Mouse (Mus musculus): Measurements from ENCODE around the gene Mcl1. TPM values are rescaled to one million over a fixed set of nuclear protein-coding genes. Genes with fewer than 3 reads are reported as not detected.

The Mcl1 gene
- polyA plus RNA-seq, 1 experiment, result 45.4 TPM

DNA sequence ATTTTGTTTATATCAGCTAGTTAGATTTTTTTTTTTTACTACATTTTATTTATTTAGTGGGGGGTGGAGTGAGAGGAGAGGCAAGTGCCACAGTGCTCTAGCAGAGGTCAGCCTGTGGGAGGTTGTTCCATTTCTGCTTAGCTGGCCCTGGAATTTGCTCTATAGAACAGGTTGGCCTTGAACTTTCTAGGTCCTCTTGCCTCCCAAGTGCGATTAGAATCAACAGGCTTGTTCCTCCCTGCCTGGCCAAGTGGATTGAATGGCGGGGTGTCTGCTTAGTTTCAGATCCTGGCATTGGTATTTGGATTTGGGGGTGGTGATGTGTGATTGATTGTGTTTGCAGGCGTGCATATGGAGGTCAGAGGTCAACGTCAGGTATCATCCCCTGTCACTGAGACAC is 22.5 kb upstream of the Mcl1 start:
- Histone ChIP-seq H3K27ac (ENCODE audit: insufficient read depth, low read length) (no peak overlapping the region), H3K27me3 (ENCODE audit: control insufficient read depth, insufficient read depth, low read length) (no peaks in the 10 kb centered on the region), H3K4me1 (ENCODE audit: control insufficient read depth, insufficient read depth, low read length) (no peaks in the 10 kb centered on the region), H3K4me3 (replicated peaks; ENCODE audit: insufficient read depth, low read depth, low read length) (no peak overlapping the region)
- no peak for DNase-seq
- WGBS, result 82% methylated on average over 4 of the region's 4 CpGs
- TF ChIP-seq CTCF (IDR thresholded peaks at IDR 0.05; ENCODE audit: borderline replicate concordance, insufficient read depth, low read depth, low read length), result no peak
- TF ChIP-seq POLR2A (IDR thresholded peaks at IDR 0.05; ENCODE audit: borderline replicate concordance, insufficient read depth, low read length), result no peak

GRCm38 (mm10) chr3:95639694-95640093 is 18.9 kb upstream of the Mcl1 start:
- Histone ChIP-seq H3K4me1 (ENCODE audit: control insufficient read depth, insufficient read depth, low read length) (no peaks in the 10 kb centered on the region), H3K27ac (ENCODE audit: insufficient read depth, low read length) (no peak overlapping the region), H3K27me3 (ENCODE audit: control insufficient read depth, insufficient read depth, low read length) (no peaks in the 10 kb centered on the region), H3K4me3 (replicated peaks; ENCODE audit: insufficient read depth, low read depth, low read length) (no peak overlapping the region)
- TF ChIP-seq CTCF (IDR thresholded peaks at IDR 0.05; ENCODE audit: borderline replicate concordance, insufficient read depth, low read depth, low read length) (0 out of 2 replicates have a peak, but pooled peaks have one; percentile 14), POLR2A (IDR thresholded peaks at IDR 0.05; ENCODE audit: borderline replicate concordance, insufficient read depth, low read length) (no peak)
- WGBS, result 88% methylated on average over 1 of the region's 1 CpGs
- no peak for DNase-seq

- no peak overlapping the region for H3K4me3 ChIP-seq (replicated peaks; ENCODE audit: insufficient read depth, low read depth, low read length)
- no peaks in the 10 kb centered on the region for H3K27me3 ChIP-seq (ENCODE audit: control insufficient read depth, insufficient read depth, low read length)
- TF ChIP-seq POLR2A (IDR thresholded peaks at IDR 0.05; ENCODE audit: borderline replicate concordance, insufficient read depth, low read length) (no peak), CTCF (IDR thresholded peaks at IDR 0.05; ENCODE audit: borderline replicate concordance, insufficient read depth, low read depth, low read length) (no peak)
- H3K27ac ChIP-seq (ENCODE audit: insufficient read depth, low read length), result no peak overlapping the region
- no peaks in the 10 kb centered on the region for H3K4me1 ChIP-seq (ENCODE audit: control insufficient read depth, insufficient read depth, low read length)
- no peak for DNase-seq
- 88% methylated on average over 7 of the region's 7 CpGs for whole genome bisulfite sequencing
These were observed 15.5 kb upstream of the Mcl1 start for GRCm38 (mm10) chr3:95643097-95643496.

- Histone ChIP-seq H3K27ac (ENCODE audit: insufficient read depth, low read length) (no peak overlapping the region), H3K4me3 (replicated peaks; ENCODE audit: insufficient read depth, low read depth, low read length) (no peak overlapping the region), H3K27me3 (ENCODE audit: control insufficient read depth, insufficient read depth, low read length) (no peaks in the 10 kb centered on the region), H3K4me1 (ENCODE audit: control insufficient read depth, insufficient read depth, low read length) (no peaks in the 10 kb centered on the region)
- DNase-seq, result no peak
- TF ChIP-seq POLR2A (IDR thresholded peaks at IDR 0.05; ENCODE audit: borderline replicate concordance, insufficient read depth, low read length) (no peak), CTCF (IDR thresholded peaks at IDR 0.05; ENCODE audit: borderline replicate concordance, insufficient read depth, low read depth, low read length) (no peak)
- WGBS, result 68% methylated on average over 10 of the region's 10 CpGs
These were observed 13.0 kb upstream of the Mcl1 start for GRCm38 (mm10) chr3:95645313-95646235.

DNA sequence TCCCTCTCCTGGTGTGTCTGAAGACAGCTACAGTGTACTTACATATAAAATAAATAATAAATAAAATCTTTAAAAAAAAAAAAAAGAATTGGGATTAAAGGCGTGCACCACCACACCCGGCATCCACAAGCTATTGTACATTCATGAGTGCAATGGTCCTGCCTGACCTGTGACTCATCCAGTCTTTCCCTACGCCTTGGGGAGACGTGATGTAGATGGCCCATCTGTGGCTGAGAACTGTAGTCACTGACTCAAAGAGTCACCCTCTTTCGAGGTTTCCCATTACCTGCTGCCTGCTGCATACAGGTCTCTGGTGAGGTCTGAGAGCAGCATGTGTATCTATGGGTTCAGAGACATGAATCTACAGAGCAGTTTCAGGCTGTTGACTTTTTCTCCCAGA is 10.6 kb upstream of the Mcl1 start:
- WGBS, result 90% methylated on average over 5 of the region's 5 CpGs
- H3K27ac ChIP-seq (ENCODE audit: insufficient read depth, low read length), result no peak overlapping the region
- no peak for DNase-seq
- no peak overlapping the region for H3K4me3 ChIP-seq (replicated peaks; ENCODE audit: insufficient read depth, low read depth, low read length)
- H3K27me3 ChIP-seq (ENCODE audit: control insufficient read depth, insufficient read depth, low read length), result no peaks in the 10 kb centered on the region
- TF ChIP-seq POLR2A (IDR thresholded peaks at IDR 0.05; ENCODE audit: borderline replicate concordance, insufficient read depth, low read length) (no peak), CTCF (IDR thresholded peaks at IDR 0.05; ENCODE audit: borderline replicate concordance, insufficient read depth, low read depth, low read length) (no peak)
- H3K4me1 ChIP-seq (ENCODE audit: control insufficient read depth, insufficient read depth, low read length), result no peaks in the 10 kb centered on the region

DNA sequence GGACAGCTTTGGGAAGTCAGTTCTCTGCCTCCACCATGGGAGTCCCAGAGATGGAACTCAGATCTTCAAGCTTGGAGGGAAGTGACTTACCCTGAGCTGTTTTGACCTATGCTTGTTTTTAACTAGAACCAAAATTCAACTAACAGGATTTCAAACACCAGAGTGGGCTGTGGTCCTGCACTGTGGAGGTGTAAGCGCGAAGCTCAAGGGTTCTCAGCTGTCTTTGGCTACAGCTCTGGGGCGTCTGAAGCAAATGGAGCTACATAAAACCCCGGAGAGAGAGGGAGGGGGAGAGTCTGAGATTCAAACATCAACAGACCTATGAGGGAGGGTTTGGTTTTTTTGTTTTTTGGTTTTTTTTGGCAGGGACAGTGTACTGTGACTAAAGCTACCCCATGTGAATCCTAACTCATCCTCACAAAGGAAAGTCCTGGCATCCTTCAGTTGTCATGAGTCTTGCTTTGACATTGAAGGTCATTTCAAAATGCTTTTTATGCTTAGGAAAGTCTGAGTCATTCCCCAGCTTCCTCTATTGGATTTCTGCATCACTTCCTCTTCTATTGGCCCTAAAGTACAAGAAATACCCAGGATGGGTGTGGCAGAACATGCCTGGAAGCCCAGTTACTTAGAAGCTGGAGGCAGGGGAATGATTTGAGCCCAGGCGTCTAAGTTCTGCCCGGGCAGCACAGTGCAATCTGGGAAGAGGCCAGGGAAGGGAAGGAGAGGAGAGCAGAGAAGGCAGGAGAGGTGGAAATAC is 8.1 kb upstream of the Mcl1 start:
- TF ChIP-seq POLR2A (IDR thresholded peaks at IDR 0.05; ENCODE audit: borderline replicate concordance, insufficient read depth, low read length), result no peak
- no peak for TF ChIP-seq CTCF (IDR thresholded peaks at IDR 0.05; ENCODE audit: borderline replicate concordance, insufficient read depth, low read depth, low read length)
- no peaks in the 10 kb centered on the region for H3K4me1 ChIP-seq (ENCODE audit: control insufficient read depth, insufficient read depth, low read length)
- WGBS, result 63% methylated on average over 6 of the region's 6 CpGs
- H3K27me3 ChIP-seq (ENCODE audit: control insufficient read depth, insufficient read depth, low read length), result no peaks in the 10 kb centered on the region
- no peak overlapping the region for H3K4me3 ChIP-seq (replicated peaks; ENCODE audit: insufficient read depth, low read depth, low read length)
- peak overlapping the region; percentile 52; the same call in 1 of the 2 replicates for H3K27ac ChIP-seq (ENCODE audit: insufficient read depth, low read length)
- no peak for DNase-seq

GRCm38 (mm10) chr3:95651033-95651373 is 7.6 kb upstream of the Mcl1 start:
- H3K4me1 ChIP-seq (ENCODE audit: control insufficient read depth, insufficient read depth, low read length), result no peaks in the 10 kb centered on the region
- no peak overlapping the region for H3K4me3 ChIP-seq (replicated peaks; ENCODE audit: insufficient read depth, low read depth, low read length)
- TF ChIP-seq POLR2A (IDR thresholded peaks at IDR 0.05; ENCODE audit: borderline replicate concordance, insufficient read depth, low read length) (no peak), CTCF (IDR thresholded peaks at IDR 0.05; ENCODE audit: borderline replicate concordance, insufficient read depth, low read depth, low read length) (no peak)
- DNase-seq, result no peak
- no peaks in the 10 kb centered on the region for H3K27me3 ChIP-seq (ENCODE audit: control insufficient read depth, insufficient read depth, low read length)
- 88% methylated on average over 3 of the region's 3 CpGs for WGBS
- H3K27ac ChIP-seq (ENCODE audit: insufficient read depth, low read length), result no peak overlapping the region
